Mouse (Mus musculus): ENCODE results near the gene Megf8. TPM values are rescaled to one million over a fixed set of nuclear protein-coding genes. Genes with fewer than 3 reads are reported as not detected.

Gene Megf8
- polyA plus RNA-seq, 1 experiment from 2014 or later, result 14.2 TPM

- ATAC-seq, result no peak
- no peak overlapping the region for H3K27ac ChIP-seq
- peaks cover 7% of the 10 kb centered on the region; the same call in 1 of the 2 replicates for H3K4me1 ChIP-seq
- H3K27me3 ChIP-seq, result peaks cover 8% of the 10 kb centered on the region
- no peak overlapping the region for H3K4me2 ChIP-seq
- no peak overlapping the region for H3K9ac ChIP-seq
- 89% methylated on average over 13 of the region's 13 CpGs for WGBS
- H3K36me3 ChIP-seq (ENCODE audit: poor library complexity, severe bottlenecking), result peaks cover 72% of the 10 kb centered on the region
- H3K9me3 ChIP-seq (replicated peaks), result no peaks in the 10 kb centered on the region
- H3K4me3 ChIP-seq, result no peak overlapping the region
Observed at GRCm38 (mm10) chr7:25384318-25384717, 67.4 kb downstream of the Megf8 start.

GRCm38 (mm10) chr7:25384818-25385217, 67.9 kb downstream of the Megf8 start:
- peaks cover 8% of the 10 kb centered on the region for H3K27me3 ChIP-seq
- no peak overlapping the region for H3K4me2 ChIP-seq
- H3K27ac ChIP-seq, result no peak overlapping the region
- 0 out of 2 replicates have a peak overlapping the region, but pooled peaks have one; percentile 2 for H3K9ac ChIP-seq
- 87% methylated on average over 9 of the region's 9 CpGs for WGBS
- H3K36me3 ChIP-seq (ENCODE audit: poor library complexity, severe bottlenecking), result peaks cover 72% of the 10 kb centered on the region
- no peak for ATAC-seq
- H3K4me3 ChIP-seq, result no peak overlapping the region
- peaks cover 5% of the 10 kb centered on the region for H3K4me1 ChIP-seq
- no peaks in the 10 kb centered on the region for H3K9me3 ChIP-seq (replicated peaks)

- no peak overlapping the region for H3K4me2 ChIP-seq
- 92% methylated on average over 12 of the region's 12 CpGs for WGBS
- ATAC-seq, result no peak
- H3K27me3 ChIP-seq, result peaks cover 7% of the 10 kb centered on the region
- no peak overlapping the region for H3K27ac ChIP-seq
- peaks cover 6% of the 10 kb centered on the region for H3K4me1 ChIP-seq
- no peaks in the 10 kb centered on the region for H3K9me3 ChIP-seq (replicated peaks)
- H3K36me3 ChIP-seq (ENCODE audit: poor library complexity, severe bottlenecking), result peaks cover 72% of the 10 kb centered on the region
- no peak overlapping the region for H3K4me3 ChIP-seq
- H3K9ac ChIP-seq, result no peak overlapping the region
Observed at GRCm38 (mm10) chr7:25385259-25385658, 68.3 kb downstream of the Megf8 start.

GRCm38 (mm10) chr7:25385850-25386555, 69.0 kb downstream of the Megf8 start:
- Histone ChIP-seq H3K36me3 (ENCODE audit: poor library complexity, severe bottlenecking) (peaks cover 65% of the 10 kb centered on the region), H3K4me3 (no peak overlapping the region), H3K4me2 (no peak overlapping the region), H3K27ac (no peak overlapping the region), H3K9me3 (replicated peaks) (no peaks in the 10 kb centered on the region), H3K4me1 (peaks cover 12% of the 10 kb centered on the region), H3K9ac (no peak overlapping the region), H3K27me3 (no peaks in the 10 kb centered on the region)
- ATAC-seq, result no peak
- WGBS, result 86% methylated on average over 12 of the region's 12 CpGs

- H3K27me3 ChIP-seq, result no peaks in the 10 kb centered on the region
- peaks cover 16% of the 10 kb centered on the region for H3K4me1 ChIP-seq
- no peak for ATAC-seq
- no peak overlapping the region for H3K27ac ChIP-seq
- H3K4me3 ChIP-seq, result no peak overlapping the region
- no peaks in the 10 kb centered on the region for H3K9me3 ChIP-seq (replicated peaks)
- WGBS, result 92% methylated on average over 18 of the region's 18 CpGs
- no peak overlapping the region for H3K9ac ChIP-seq
- H3K36me3 ChIP-seq (ENCODE audit: poor library complexity, severe bottlenecking), result peaks cover 54% of the 10 kb centered on the region
- H3K4me2 ChIP-seq, result no peak overlapping the region
Observed at GRCm38 (mm10) chr7:25387811-25388440, 71.0 kb downstream of the Megf8 start.

GRCm38 (mm10) chr7:25388916-25389315, 72.0 kb downstream of the Megf8 start:
- Histone ChIP-seq H3K36me3 (ENCODE audit: poor library complexity, severe bottlenecking) (peaks cover 44% of the 10 kb centered on the region), H3K9ac (no peak overlapping the region), H3K9me3 (replicated peaks) (no peaks in the 10 kb centered on the region), H3K27me3 (0 out of 2 replicates have a peak, but pooled peaks cover 4% of the 10 kb centered on the region), H3K27ac (no peak overlapping the region), H3K4me1 (peaks cover 25% of the 10 kb centered on the region), H3K4me3 (no peak overlapping the region), H3K4me2 (no peak overlapping the region)
- WGBS, result 85% methylated on average over 7 of the region's 7 CpGs
- no peak for ATAC-seq

GRCm38 (mm10) chr7:25390054-25390770, 73.2 kb downstream of the Megf8 start:
- Histone ChIP-seq H3K27ac (no peak overlapping the region), H3K9me3 (replicated peaks) (no peaks in the 10 kb centered on the region), H3K4me2 (no peak overlapping the region), H3K27me3 (0 out of 2 replicates have a peak, but pooled peaks cover 4% of the 10 kb centered on the region), H3K9ac (peak overlapping the region; percentile 23; the same call in 1 of the 2 replicates), H3K4me3 (no peak overlapping the region), H3K4me1 (peaks cover 34% of the 10 kb centered on the region), H3K36me3 (ENCODE audit: poor library complexity, severe bottlenecking) (peaks cover 31% of the 10 kb centered on the region)
- no peak for ATAC-seq
- WGBS, result 43% methylated on average over 8 of the region's 8 CpGs

- no peak overlapping the region for H3K4me3 ChIP-seq
- no peak overlapping the region for H3K4me2 ChIP-seq
- 0 out of 2 replicates have a peak, but pooled peaks cover 4% of the 10 kb centered on the region for H3K27me3 ChIP-seq
- peaks cover 23% of the 10 kb centered on the region for H3K36me3 ChIP-seq (ENCODE audit: poor library complexity, severe bottlenecking)
- H3K9ac ChIP-seq, result 0 out of 2 replicates have a peak overlapping the region, but pooled peaks have one; percentile 6
- no peak overlapping the region for H3K27ac ChIP-seq
- H3K4me1 ChIP-seq, result peaks cover 34% of the 10 kb centered on the region
- 41% methylated on average over 2 of the region's 2 CpGs for WGBS
- H3K9me3 ChIP-seq (replicated peaks), result no peaks in the 10 kb centered on the region
- no peak for ATAC-seq
Observed at GRCm38 (mm10) chr7:25390986-25391385, 74.0 kb downstream of the Megf8 start.

GRCm38 (mm10) chr7:25391856-25392453, 75.0 kb downstream of the Megf8 start:
- no peak for ATAC-seq
- no peak overlapping the region for H3K9ac ChIP-seq
- H3K4me2 ChIP-seq, result no peak overlapping the region
- H3K36me3 ChIP-seq (ENCODE audit: poor library complexity, severe bottlenecking), result peaks cover 15% of the 10 kb centered on the region
- 0 out of 2 replicates have a peak, but pooled peaks cover 4% of the 10 kb centered on the region for H3K27me3 ChIP-seq
- H3K4me3 ChIP-seq, result no peak overlapping the region
- 60% methylated on average over 2 of the region's 2 CpGs for WGBS
- no peaks in the 10 kb centered on the region for H3K9me3 ChIP-seq (replicated peaks)
- H3K27ac ChIP-seq, result no peak overlapping the region
- H3K4me1 ChIP-seq, result peaks cover 42% of the 10 kb centered on the region

- 36% methylated on average over 7 of the region's 7 CpGs for WGBS
- Histone ChIP-seq H3K27ac (no peak overlapping the region), H3K4me3 (no peak overlapping the region), H3K4me1 (peaks cover 42% of the 10 kb centered on the region), H3K4me2 (peak overlapping the region; percentile 75), H3K9me3 (replicated peaks) (no peaks in the 10 kb centered on the region), H3K36me3 (ENCODE audit: poor library complexity, severe bottlenecking) (peaks cover 6% of the 10 kb centered on the region), H3K27me3 (0 out of 2 replicates have a peak, but pooled peaks cover 4% of the 10 kb centered on the region), H3K9ac (peak overlapping the region; percentile 37; the same call in 1 of the 2 replicates)
- no peak for ATAC-seq
Observed at GRCm38 (mm10) chr7:25392851-25393250, 75.9 kb downstream of the Megf8 start.

GRCm38 (mm10) chr7:25393451-25394210, 76.7 kb downstream of the Megf8 start:
- peak overlapping the region; percentile 49; the same call in 1 of the 2 replicates for H3K9ac ChIP-seq
- no peak for ATAC-seq
- H3K4me1 ChIP-seq, result peaks cover 42% of the 10 kb centered on the region
- H3K4me2 ChIP-seq, result peak overlapping the region; percentile 75
- H3K4me3 ChIP-seq, result 0 out of 2 replicates have a peak overlapping the region, but pooled peaks have one; percentile 68
- 0 out of 2 replicates have a peak, but pooled peaks cover 4% of the 10 kb centered on the region for H3K27me3 ChIP-seq
- H3K27ac ChIP-seq, result no peak overlapping the region
- no peaks in the 10 kb centered on the region for H3K36me3 ChIP-seq (ENCODE audit: poor library complexity, severe bottlenecking)
- H3K9me3 ChIP-seq (replicated peaks), result no peaks in the 10 kb centered on the region
- WGBS, result 80% methylated on average over 8 of the region's 8 CpGs
